Comparison of ENCODE assay signal across 8 mouse cellular contexts in the genomic region with DNA sequence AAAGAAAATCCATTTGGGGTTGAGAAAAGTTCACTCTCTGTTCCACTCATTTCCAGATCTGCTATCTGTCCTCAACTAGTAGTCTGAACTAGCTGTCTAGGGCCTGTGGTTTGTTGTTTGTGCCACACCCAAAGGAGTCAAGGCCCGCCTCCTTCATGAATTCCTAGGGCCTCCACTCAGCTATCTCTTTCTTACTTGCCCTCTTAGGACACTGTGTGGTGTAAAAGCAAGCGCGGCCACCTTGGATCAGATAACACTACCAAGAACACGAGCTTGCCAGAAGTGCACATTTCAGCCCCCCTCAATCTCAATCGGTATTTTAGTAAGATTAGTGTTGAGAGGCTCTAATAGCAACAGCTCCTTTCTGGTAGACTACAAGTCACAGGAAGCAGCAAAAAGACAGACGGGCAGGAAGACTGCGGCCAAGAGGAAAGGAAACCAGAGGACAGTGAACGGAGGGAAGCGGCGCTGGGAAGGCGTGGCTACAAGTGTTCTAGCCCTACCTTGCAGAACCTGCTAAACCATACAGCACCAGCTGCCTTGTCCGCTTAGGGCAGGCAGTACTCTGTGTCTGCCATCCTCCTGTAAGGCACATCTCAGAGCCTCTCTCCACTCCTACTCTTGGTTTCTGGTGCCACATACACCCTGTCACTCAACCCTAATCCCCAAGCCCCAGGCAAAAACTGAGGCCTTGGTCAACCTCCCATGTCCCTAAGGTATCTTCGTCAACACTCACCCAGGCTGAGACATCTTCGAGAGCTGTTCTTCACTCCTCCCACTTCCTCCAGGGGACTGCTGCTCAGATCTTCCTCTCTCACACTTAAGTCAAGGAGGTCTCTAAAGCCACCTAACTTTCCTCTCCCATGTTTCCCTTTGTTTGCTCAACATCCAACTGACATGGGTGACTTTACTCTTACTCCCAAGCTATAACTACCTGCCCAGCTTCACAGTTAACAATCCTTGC. TPM values are rescaled to one million over a fixed set of nuclear protein-coding genes. Genes with fewer than 3 reads are reported as not detected.
DNase-seq lines count a peak whose midpoint lies in the region; ATAC-seq lines count a peak whose summit lies in the region.

No protein-coding gene starts in this region.

- no peak for DNase-seq in hindbrain, embryonic 14.5 days (ENCODE audit: low spot score)
- DNase-seq in c-Kit-positive CD71-positive TER-119-positive erythroid progenitor cells, embryonic 14.5 days (ENCODE audit: low spot score): peak; percentile 86
- DNase-seq in kidney, postnatal 14 days: peak; percentile 57
- no peak for DNase-seq in Muller cell, postnatal 12 days (ENCODE audit: inconsistent ontology term)
- no peak for DNase-seq in adrenal gland, postnatal 10 days

- peaks cover 11% of the 10 kb centered on the region; the same call in 1 of the 2 replicates for H3K4me1 ChIP-seq in hindbrain, embryonic 14.5 days (replicated peaks; ENCODE audit: control insufficient read depth, insufficient read depth, low read length)
- H3K4me1 ChIP-seq in hindbrain, embryonic 12.5 days: peaks cover 33% of the 10 kb centered on the region
- peaks cover 33% of the 10 kb centered on the region for H3K4me1 ChIP-seq in hindbrain, embryonic 13.5 days (replicated peaks)

- 90% methylated on average over 14 of the region's 14 CpGs for WGBS in hindbrain, embryonic 14.5 days
- WGBS in hindbrain, embryonic 12.5 days: 84% methylated on average over 14 of the region's 14 CpGs
- WGBS in hindbrain, embryonic 13.5 days: 89% methylated on average over 14 of the region's 14 CpGs

- H3K9ac ChIP-seq in hindbrain, embryonic 14.5 days: no peak overlapping the region
- no peak overlapping the region for H3K9ac ChIP-seq in hindbrain, embryonic 12.5 days
- H3K9ac ChIP-seq in hindbrain, embryonic 13.5 days: no peak overlapping the region

- H3K27ac ChIP-seq in hindbrain, embryonic 14.5 days: no peak overlapping the region
- no peak overlapping the region for H3K27ac ChIP-seq in hindbrain, embryonic 12.5 days
- no peak overlapping the region for H3K27ac ChIP-seq in hindbrain, embryonic 13.5 days

- no peaks in the 10 kb centered on the region for H3K9me3 ChIP-seq in hindbrain, embryonic 14.5 days (ENCODE audit: control insufficient read depth, low read length)
- H3K9me3 ChIP-seq in hindbrain, embryonic 12.5 days (replicated peaks): no peaks in the 10 kb centered on the region
- no peaks in the 10 kb centered on the region for H3K9me3 ChIP-seq in hindbrain, embryonic 13.5 days

- H3K36me3 ChIP-seq in hindbrain, embryonic 14.5 days (replicated peaks; ENCODE audit: control insufficient read depth, insufficient read depth): peaks cover 3% of the 10 kb centered on the region; the same call in 1 of the 2 replicates
- H3K36me3 ChIP-seq in hindbrain, embryonic 12.5 days: peaks cover 6% of the 10 kb centered on the region; the same call in 1 of the 2 replicates
- H3K36me3 ChIP-seq in hindbrain, embryonic 13.5 days: peaks cover 18% of the 10 kb centered on the region; the same call in 1 of the 2 replicates

- H3K27me3 ChIP-seq in hindbrain, embryonic 14.5 days (ENCODE audit: control insufficient read depth, insufficient read depth, low read length): no peaks in the 10 kb centered on the region
- H3K27me3 ChIP-seq in hindbrain, embryonic 12.5 days: no peaks in the 10 kb centered on the region
- no peaks in the 10 kb centered on the region for H3K27me3 ChIP-seq in hindbrain, embryonic 13.5 days

- no peak overlapping the region for H3K4me2 ChIP-seq in hindbrain, embryonic 14.5 days (replicated peaks)
- H3K4me2 ChIP-seq in hindbrain, embryonic 12.5 days (replicated peaks): no peak overlapping the region
- H3K4me2 ChIP-seq in hindbrain, embryonic 13.5 days: no peak overlapping the region

- ATAC-seq in hindbrain, embryonic 14.5 days (ENCODE audit: low FRiP score): peak; percentile 40; the same call in 1 of the 2 replicates
- ATAC-seq in hindbrain, embryonic 12.5 days (ENCODE audit: low FRiP score): no peak
- ATAC-seq in megakaryocyte progenitor cell, adult 5-6 weeks (replicated peaks; ENCODE audit: poor library complexity): peak; percentile 76
- ATAC-seq in hindbrain, embryonic 13.5 days (ENCODE audit: low FRiP score): no peak

- H3K4me3 ChIP-seq in hindbrain, embryonic 14.5 days (replicated peaks; ENCODE audit: low read length): no peak overlapping the region
- H3K4me3 ChIP-seq in hindbrain, embryonic 12.5 days: no peak overlapping the region
- H3K4me3 ChIP-seq in hindbrain, embryonic 13.5 days: no peak overlapping the region

RNA-seq across cellular contexts. Expression of a gene that starts 18.9 kb away (rescaled TPM):
- 65.6 and 70.1 TPM in 2 replicates for polyA plus RNA-seq in hindbrain, embryonic 14.5 days (2014; fragmentation: Nextera tagmentation; extraction: Ambion mirVana)
- polyA plus RNA-seq in hindbrain, embryonic 12.5 days (2016; fragmentation: Nextera tagmentation; extraction: Ambion mirVana): 84.3 and 95.0 TPM in 2 replicates
- 30.7 and 36.6 TPM in 2 replicates for total RNA-seq in megakaryocyte progenitor cell, adult 5-6 weeks (2015)
- 35.6 and 42.0 TPM in 2 replicates for total RNA-seq in megakaryocyte progenitor cell, adult 5-6 weeks (2017)
- 10 to 100 TPM; 50.0 to 53.8 TPM for total RNA-seq in adrenal gland, postnatal 10 days (2021)
- 76.4 and 77.0 TPM in 2 replicates for polyA plus RNA-seq in hindbrain, embryonic 13.5 days (2015; fragmentation: Nextera tagmentation; extraction: Ambion mirVana)

RNA-seq across cellular contexts. Expression of a gene that starts 54.6 kb away (rescaled TPM):
- polyA plus RNA-seq in hindbrain, embryonic 14.5 days (2014; fragmentation: Nextera tagmentation; extraction: Ambion mirVana): 1.1 and 1.7 TPM in 2 replicates
- 0.83 and 1.4 TPM in 2 replicates for polyA plus RNA-seq in hindbrain, embryonic 12.5 days (2016; fragmentation: Nextera tagmentation; extraction: Ambion mirVana)
- total RNA-seq in megakaryocyte progenitor cell, adult 5-6 weeks (2015): 0.17 TPM in 1 of 2 replicates, not detected in the other
- not detected in 2 replicates for total RNA-seq in megakaryocyte progenitor cell, adult 5-6 weeks (2017)
- total RNA-seq in adrenal gland, postnatal 10 days (2021): 1 to 10 TPM; 1.5 to 1.7 TPM
- polyA plus RNA-seq in hindbrain, embryonic 13.5 days (2015; fragmentation: Nextera tagmentation; extraction: Ambion mirVana): 1.1 and 1.9 TPM in 2 replicates

Comparison
In these comparisons a context has a peak if more than half of its experiments do, and no peak if none do; other contexts are left out.
1. ATAC-seq: peak in hindbrain, embryonic 14.5 days (single experiment) and megakaryocyte progenitor cell, adult 5-6 weeks (single experiment); none in hindbrain, embryonic 12.5 days (single experiment) and hindbrain, embryonic 13.5 days (single experiment).
2. DNase-seq: peak in c-Kit-positive CD71-positive TER-119-positive erythroid progenitor cells, embryonic 14.5 days (single experiment) and kidney, postnatal 14 days (single experiment); none in hindbrain, embryonic 14.5 days (single experiment), Muller cell, postnatal 12 days (single experiment) and adrenal gland, postnatal 10 days (single experiment).